Mouse (Mus musculus) embryonic facial prominence, embryonic 12.5 days (tissue): ENCODE measurements at regions not wholly inside any gene's neighbourhood (a gene's known extent, or its start where the extent isn't known, plus 50 kb on each side); places are given as distances from the start of the nearest gene placed in this dataset.

Experiments used
- ATAC-seq: fragments of 200-750 bp; cut with Nextera tagmentation; 2 replicates; pipeline ENCODE4 v1.8.0; 2017; ENCODE audit not compliant: insufficient number of reproducible peaks, insufficient read depth, low FRiP score, low TSS enrichment
- H3K27ac ChIP-seq: fragments of 300-500 bp; sonication (generic); 2 replicates; pipeline ENCODE4 v1.5.1; 2016; ENCODE audit warnings: mild to moderate bottlenecking
- H3K27me3 ChIP-seq: fragments of 300-500 bp; sonication (generic); 2 replicates; pipeline ENCODE4 v1.6.1; 2016; ENCODE audit warnings: mild to moderate bottlenecking, moderate library complexity
- H3K36me3 ChIP-seq: fragments of 300-500 bp; sonication (generic); 2 replicates; pipeline ENCODE4 v1.6.1; 2016; ENCODE audit warnings: mild to moderate bottlenecking
- H3K4me1 ChIP-seq: fragments of 300-500 bp; sonication (generic); 2 replicates; pipeline ENCODE4 v1.6.1; 2016
- H3K4me2 ChIP-seq: fragments of 300-500 bp; sonication (generic); replicated peaks from 2 replicates; pipeline ENCODE4 v1.6.1; 2016; ENCODE audit warnings: mild to moderate bottlenecking, moderate library complexity
- H3K4me3 ChIP-seq: fragments of 300-500 bp; sonication (generic); 2 replicates; pipeline ENCODE4 v1.5.1; 2016; ENCODE audit warnings: mild to moderate bottlenecking
- H3K9ac ChIP-seq: fragments of 300-500 bp; sonication (generic); 2 replicates; pipeline ENCODE4 v1.6.1; 2016; ENCODE audit warnings: mild to moderate bottlenecking, moderate library complexity
- H3K9me3 ChIP-seq: fragments of 300-500 bp; sonication (generic); 2 replicates; pipeline ENCODE4 v1.6.1; 2016; ENCODE audit warnings: mild to moderate bottlenecking, moderate library complexity
- WGBS: fragments of 180-500 bp; shearing (Covaris S2); methylation state at CpG from one replicate; pipeline ENCODE4 v1.1.7; 2016; 5-methylcytosine and 5-hydroxymethylcytosine counted together

DNA sequence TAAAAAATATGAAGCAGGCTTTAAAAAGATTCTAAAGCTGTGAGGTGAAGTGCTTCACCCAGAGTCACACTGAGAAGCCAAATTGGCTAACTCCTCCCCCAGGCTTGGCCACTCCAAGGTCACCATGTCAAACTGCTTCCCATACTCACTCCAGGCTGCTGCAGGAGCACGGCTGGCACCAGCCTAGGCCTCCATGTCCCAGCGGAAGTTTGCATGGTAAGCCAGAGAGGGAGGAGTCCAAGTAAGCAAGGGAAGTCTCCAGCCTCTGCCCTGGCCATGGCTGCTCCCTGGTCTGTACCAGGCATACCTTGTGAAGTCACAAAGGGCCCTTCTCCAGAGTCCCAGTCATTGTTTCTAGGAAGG, 105.8 kb upstream of the Stx18 start:
- Histone ChIP-seq H3K4me3 (no peak overlapping the region), H3K27ac (no peak overlapping the region), H3K9me3 (no peaks in the 10 kb centered on the region), H3K27me3 (0 out of 2 replicates have a peak, but pooled peaks cover 5% of the 10 kb centered on the region), H3K4me2 (no peak overlapping the region), H3K4me1 (no peaks in the 10 kb centered on the region), H3K36me3 (no peaks in the 10 kb centered on the region), H3K9ac (no peak overlapping the region)
- no peak for ATAC-seq
- WGBS: 54% methylated on average over 2 of the region's 2 CpGs

DNA sequence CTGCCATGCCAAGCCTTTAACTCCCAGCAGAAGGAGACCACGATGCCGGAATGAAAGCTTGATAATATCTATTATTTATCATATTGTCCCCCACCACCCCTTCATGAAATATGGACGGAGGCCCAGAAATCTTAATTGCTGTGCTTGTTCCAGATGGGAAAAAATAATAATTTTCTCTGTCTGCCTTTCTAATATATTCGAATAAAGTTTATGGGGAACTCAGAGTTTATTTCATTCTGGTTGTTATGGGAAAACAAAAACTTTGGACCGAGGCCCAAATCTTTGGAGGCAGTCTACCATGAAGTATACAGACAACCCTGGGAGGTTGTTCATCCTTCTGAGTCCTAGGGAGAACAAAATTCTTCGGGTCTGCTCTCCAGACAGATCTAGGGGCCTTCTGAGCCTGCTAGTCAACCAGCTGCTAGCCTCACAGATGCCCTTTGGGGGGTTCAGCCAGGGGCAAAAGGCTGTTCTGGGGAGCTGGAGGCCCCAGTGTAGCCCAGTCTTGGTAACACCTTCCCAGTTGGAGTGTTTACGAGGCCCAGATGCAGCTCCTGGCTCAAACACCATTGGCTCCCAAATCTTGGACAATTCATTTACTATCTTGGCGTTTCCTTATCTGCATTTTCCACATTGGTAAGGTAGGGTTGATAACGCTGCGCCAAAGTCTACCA, 106.3 kb upstream of the Stx18 start:
- Histone ChIP-seq H3K4me1 (no peaks in the 10 kb centered on the region), H3K9me3 (no peaks in the 10 kb centered on the region), H3K36me3 (no peaks in the 10 kb centered on the region), H3K9ac (no peak overlapping the region), H3K4me2 (no peak overlapping the region), H3K4me3 (no peak overlapping the region), H3K27me3 (0 out of 2 replicates have a peak, but pooled peaks cover 5% of the 10 kb centered on the region), H3K27ac (no peak overlapping the region)
- no peak for ATAC-seq
- WGBS: 85% methylated on average over 10 of the region's 10 CpGs

DNA sequence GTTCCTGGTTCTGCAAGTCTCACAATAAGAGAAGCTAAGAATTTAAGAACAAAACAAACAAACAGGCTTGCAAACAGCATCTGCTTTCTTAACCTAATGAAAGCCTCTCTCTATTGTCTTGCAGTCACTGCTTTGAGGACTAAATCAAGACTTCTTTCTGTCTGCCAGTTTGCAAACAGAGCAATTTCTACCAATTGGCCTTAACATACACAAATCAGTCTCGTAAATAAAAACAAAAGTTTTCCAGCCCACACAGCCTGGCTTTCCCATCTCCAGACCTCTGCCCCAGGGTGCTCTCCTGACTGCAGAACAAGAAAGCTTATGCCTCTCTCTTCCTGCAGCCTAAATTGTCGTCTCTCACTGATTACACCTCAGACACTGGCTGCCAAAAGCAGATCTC, 96.1 kb upstream of the Msx1 start:
- no peak overlapping the region for H3K4me2 ChIP-seq
- peaks cover 29% of the 10 kb centered on the region for H3K27me3 ChIP-seq
- 0 out of 2 replicates have a peak overlapping the region, but pooled peaks have one; percentile 67 for H3K27ac ChIP-seq
- no peaks in the 10 kb centered on the region for H3K9me3 ChIP-seq
- WGBS: 13% methylated on average over 2 of the region's 2 CpGs
- no peak overlapping the region for H3K4me3 ChIP-seq
- no peak overlapping the region for H3K9ac ChIP-seq
- H3K36me3 ChIP-seq: no peaks in the 10 kb centered on the region
- H3K4me1 ChIP-seq: peaks cover 31% of the 10 kb centered on the region
- no peak for ATAC-seq

DNA sequence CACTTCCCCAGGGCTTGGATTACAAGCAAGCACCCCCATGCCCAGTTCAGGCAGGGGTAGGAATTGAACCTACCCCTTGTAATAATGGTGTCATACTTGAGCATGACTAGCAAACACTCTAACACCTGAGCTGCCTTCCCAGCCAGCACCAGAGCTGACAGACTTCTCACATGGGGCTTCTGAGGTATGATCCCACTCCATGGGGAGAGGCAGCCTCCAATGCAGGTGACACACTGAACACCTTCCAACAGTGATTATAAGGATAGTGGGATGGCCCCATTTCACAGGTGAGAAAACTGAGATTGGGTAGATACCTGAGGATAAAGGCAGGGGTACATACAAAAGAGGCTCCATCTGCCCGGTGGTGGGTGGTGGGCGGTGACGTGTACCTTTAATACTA, 94.7 kb upstream of the Msx1 start:
- Histone ChIP-seq H3K9ac (no peak overlapping the region), H3K36me3 (no peaks in the 10 kb centered on the region), H3K27ac (no peak overlapping the region), H3K4me3 (no peak overlapping the region), H3K27me3 (peaks cover 34% of the 10 kb centered on the region), H3K4me2 (no peak overlapping the region), H3K4me1 (peaks cover 31% of the 10 kb centered on the region), H3K9me3 (no peaks in the 10 kb centered on the region)
- ATAC-seq: no peak; the same call in 1 of the 2 replicates
- WGBS: 62% methylated on average over 3 of the region's 3 CpGs

DNA sequence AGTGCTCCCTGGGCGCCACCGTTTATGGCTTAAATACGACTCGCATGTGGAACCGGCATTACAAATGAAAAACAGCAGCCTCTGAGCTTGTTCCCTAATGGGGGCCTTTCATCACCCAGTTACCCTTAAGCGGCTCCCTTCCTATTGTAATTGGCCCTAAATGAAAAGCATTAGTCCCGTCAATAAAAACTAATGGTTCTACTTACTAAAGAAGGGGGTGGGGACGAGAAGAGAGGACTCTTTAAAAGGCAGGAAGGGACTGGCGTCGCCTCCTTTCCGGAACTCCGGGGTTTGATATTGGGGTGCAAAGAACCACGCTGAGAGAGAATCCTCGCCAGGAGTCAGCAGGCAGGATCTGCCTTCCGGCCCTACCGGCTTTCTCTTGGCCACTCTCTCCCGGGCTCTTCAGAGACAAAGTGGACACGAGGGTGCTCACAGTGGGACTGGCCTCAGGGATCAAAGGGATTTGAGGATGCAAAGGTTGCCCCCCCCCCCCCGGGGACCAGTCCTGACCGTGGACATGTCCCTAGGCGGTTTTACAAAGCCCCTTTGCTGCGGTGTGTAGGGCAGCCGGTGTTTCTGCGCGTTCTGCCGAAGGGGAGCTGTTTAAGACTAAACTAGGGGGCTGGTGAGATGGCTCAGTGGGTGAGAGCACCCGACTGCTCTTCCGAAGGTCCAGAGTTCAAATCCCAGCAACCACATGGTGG, 93.8 kb upstream of the Msx1 start:
- H3K4me2 ChIP-seq: peak overlapping the region; percentile 43
- H3K27me3 ChIP-seq: peaks cover 34% of the 10 kb centered on the region
- WGBS: 3% methylated on average over 28 of the region's 28 CpGs
- H3K36me3 ChIP-seq: no peaks in the 10 kb centered on the region
- no peaks in the 10 kb centered on the region for H3K9me3 ChIP-seq
- H3K27ac ChIP-seq: peak overlapping the region; percentile 65; the same call in 1 of the 2 replicates
- H3K4me1 ChIP-seq: peaks cover 31% of the 10 kb centered on the region
- no peak overlapping the region for H3K9ac ChIP-seq
- ATAC-seq: 0 out of 2 replicates have a peak, but pooled peaks have one; percentile 12
- peak overlapping the region; percentile 10; the same call in 1 of the 2 replicates for H3K4me3 ChIP-seq

DNA sequence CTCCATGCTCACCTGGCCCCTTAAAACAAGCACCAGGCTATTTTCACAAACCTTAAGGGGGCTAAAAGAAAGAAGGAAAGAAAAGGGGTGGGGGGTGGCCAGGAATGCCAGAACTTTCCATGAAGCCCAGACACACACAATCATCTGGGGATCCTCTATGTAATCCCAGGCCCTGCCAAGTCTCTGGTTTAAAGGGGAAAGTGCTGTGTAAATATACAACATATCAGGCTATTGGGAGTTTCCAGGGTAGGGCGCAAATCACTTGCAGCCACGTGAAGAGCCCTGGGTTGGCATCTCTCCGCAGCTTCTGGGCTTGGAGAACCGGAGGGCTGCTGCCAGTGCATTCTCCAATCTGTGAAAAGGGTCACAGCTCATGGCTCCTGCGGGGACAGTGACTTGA, 92.8 kb upstream of the Msx1 start:
- WGBS: 10% methylated on average over 5 of the region's 5 CpGs
- Histone ChIP-seq H3K27me3 (peaks cover 34% of the 10 kb centered on the region), H3K9me3 (no peaks in the 10 kb centered on the region), H3K4me2 (peak overlapping the region; percentile 43; the same call in 1 of the 2 replicates), H3K36me3 (no peaks in the 10 kb centered on the region), H3K4me3 (no peak overlapping the region), H3K27ac (no peak overlapping the region), H3K9ac (no peak overlapping the region), H3K4me1 (peaks cover 31% of the 10 kb centered on the region)
- no peak for ATAC-seq

DNA sequence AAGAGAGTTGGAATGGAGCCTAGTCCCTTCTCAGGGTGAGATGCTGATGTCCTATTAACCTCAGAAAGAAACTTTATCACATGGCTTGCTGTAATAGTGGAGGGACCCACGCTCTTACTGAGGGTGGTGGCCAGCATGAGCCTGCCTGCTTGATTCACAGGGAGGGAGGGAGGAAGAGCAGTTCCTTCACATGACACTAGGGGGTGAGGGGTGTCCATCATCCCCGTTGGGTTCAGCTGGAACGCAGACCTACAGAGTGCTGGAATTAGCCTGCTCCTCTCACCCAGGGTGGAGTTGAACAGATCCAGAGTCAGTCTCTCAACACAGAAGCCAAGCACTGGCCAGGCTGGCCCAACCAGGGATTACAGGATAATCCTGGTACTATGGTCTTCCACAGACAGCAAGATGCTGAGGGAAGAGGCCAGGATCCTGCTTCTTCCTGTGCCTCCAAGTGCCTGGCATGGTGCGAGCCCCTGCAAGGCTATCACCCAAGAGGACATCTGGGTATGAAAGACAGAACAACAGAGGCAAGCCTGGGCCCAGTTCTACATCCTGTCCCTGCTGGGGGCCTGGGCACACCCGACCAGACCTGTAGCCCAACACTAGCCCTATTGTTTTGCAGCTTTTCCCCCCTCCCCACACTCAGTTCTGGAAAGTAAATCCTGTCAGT, 80.4 kb upstream of the Msx1 start:
- peaks cover 21% of the 10 kb centered on the region for H3K4me1 ChIP-seq
- H3K9ac ChIP-seq: no peak overlapping the region
- no peak overlapping the region for H3K27ac ChIP-seq
- peaks cover 6% of the 10 kb centered on the region for H3K9me3 ChIP-seq
- no peak for ATAC-seq
- H3K27me3 ChIP-seq: peaks cover 49% of the 10 kb centered on the region
- H3K4me2 ChIP-seq: no peak overlapping the region
- WGBS: 34% methylated on average over 5 of the region's 5 CpGs
- H3K4me3 ChIP-seq: no peak overlapping the region
- no peaks in the 10 kb centered on the region for H3K36me3 ChIP-seq

DNA sequence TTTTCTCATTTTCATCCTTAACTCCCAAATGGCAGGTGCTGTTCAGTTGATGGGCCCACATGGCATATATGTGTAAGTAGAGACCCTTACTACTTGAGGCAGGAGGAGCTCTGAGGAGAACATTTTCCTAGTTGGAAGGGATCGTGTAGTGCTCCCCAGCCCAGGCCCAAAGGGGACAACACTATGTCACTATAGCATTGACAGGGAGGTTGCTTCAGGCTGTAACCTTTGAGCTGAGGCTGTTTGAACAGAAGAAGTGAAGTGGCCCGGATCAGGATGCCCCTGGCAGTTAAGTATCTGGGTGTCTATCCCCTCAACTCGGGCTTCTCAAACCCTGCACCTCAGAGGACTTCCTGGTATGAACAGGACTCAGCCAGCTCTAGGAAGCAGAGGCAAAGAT, 79.5 kb upstream of the Msx1 start:
- Histone ChIP-seq H3K27me3 (peaks cover 58% of the 10 kb centered on the region), H3K4me2 (no peak overlapping the region), H3K36me3 (no peaks in the 10 kb centered on the region), H3K27ac (no peak overlapping the region), H3K4me1 (peaks cover 21% of the 10 kb centered on the region), H3K4me3 (no peak overlapping the region), H3K9ac (no peak overlapping the region), H3K9me3 (no peaks in the 10 kb centered on the region)
- 63% methylated on average over 3 of the region's 3 CpGs for WGBS
- no peak for ATAC-seq

DNA sequence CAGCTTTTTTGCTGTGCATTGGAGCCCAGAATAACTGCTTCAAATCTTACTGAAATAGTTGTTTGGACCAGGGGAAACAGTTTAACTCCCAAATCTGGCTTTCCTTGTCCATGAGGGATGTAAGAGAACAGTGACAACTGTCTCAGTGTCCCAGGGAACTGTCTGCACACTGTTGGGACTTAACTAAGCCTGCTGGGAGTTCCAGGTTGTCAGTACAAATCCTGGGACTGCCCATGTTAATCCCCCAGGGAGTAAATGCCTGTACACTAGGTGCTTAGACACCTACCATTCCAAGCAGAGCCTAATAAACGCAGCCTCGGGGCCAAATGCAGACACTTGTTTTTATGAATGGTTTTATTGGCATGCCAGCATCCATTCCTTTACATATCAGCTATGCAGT, 78.4 kb upstream of the Msx1 start:
- Histone ChIP-seq H3K9ac (no peak overlapping the region), H3K4me1 (peaks cover 28% of the 10 kb centered on the region), H3K9me3 (no peaks in the 10 kb centered on the region), H3K27ac (no peak overlapping the region; the same call in 1 of the 2 replicates), H3K4me3 (no peak overlapping the region), H3K36me3 (no peaks in the 10 kb centered on the region), H3K27me3 (peaks cover 67% of the 10 kb centered on the region), H3K4me2 (no peak overlapping the region)
- ATAC-seq: no peak
- WGBS: 49% methylated on average over 2 of the region's 2 CpGs

DNA sequence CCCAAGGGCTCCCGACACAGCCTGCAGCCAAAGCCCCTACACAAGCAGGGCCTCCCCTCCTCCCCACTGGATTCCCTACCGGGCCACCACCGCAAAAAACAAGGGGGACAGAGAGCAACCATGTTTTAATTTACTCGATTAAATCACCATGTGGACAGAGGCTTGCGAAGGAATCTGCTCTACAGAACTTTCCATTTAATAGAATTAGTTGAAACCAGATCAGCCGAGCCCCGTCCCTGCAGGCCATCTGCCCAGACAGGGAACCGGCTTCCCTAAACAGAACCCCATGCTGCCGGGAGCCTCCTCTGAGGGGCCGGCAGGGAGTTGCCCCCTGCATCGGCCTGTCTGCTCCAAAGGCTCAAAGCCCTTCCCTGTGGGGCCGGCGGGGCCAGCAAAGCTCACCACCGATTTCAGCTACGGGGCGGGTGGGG, 77.5 kb upstream of the Msx1 start:
- peak overlapping the region; percentile 50 for H3K4me2 ChIP-seq
- peak overlapping the region; percentile 13; the same call in 1 of the 2 replicates for H3K4me3 ChIP-seq
- H3K27ac ChIP-seq: peak overlapping the region; percentile 80
- H3K36me3 ChIP-seq: no peaks in the 10 kb centered on the region
- peaks cover 73% of the 10 kb centered on the region for H3K27me3 ChIP-seq
- H3K4me1 ChIP-seq: peaks cover 32% of the 10 kb centered on the region
- H3K9ac ChIP-seq: no peak overlapping the region
- WGBS: under 1% methylated on average over 16 of the region's 16 CpGs
- ATAC-seq: peak; percentile 38; the same call in 1 of the 2 replicates
- H3K9me3 ChIP-seq: no peaks in the 10 kb centered on the region

DNA sequence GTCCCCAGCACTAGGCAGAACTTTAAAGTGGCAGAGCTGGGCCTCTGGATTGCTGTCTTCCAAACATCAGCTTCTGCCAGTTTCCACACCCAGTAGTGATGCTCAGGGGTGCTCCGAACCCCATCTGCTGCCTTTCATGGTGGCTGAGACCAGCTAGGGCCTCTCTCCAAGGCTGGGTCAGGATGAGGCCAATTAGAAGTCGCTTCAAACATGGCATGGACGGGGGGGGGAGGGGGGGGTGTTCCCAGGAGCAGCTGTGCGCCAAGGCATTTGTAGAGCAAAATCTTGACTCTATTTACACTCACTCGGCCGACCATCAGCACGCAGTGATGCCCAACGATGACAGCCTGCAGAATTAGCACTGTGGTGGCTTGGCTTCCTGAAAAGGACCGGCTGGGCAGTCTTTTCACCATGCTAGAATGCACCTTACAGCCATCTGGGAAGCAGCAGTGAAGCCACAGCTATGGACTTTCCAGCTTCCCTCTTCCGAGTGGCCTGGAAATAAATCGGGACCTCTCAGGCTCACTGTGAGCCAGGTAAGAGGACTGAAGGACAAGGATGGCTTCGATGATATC, 73.7 kb upstream of the Msx1 start:
- 47% methylated on average over 12 of the region's 12 CpGs for WGBS
- Histone ChIP-seq H3K27ac (no peak overlapping the region), H3K4me1 (peaks cover 64% of the 10 kb centered on the region), H3K36me3 (no peaks in the 10 kb centered on the region), H3K9ac (no peak overlapping the region), H3K4me3 (no peak overlapping the region), H3K9me3 (no peaks in the 10 kb centered on the region), H3K4me2 (no peak overlapping the region), H3K27me3 (peaks cover 72% of the 10 kb centered on the region)
- no peak for ATAC-seq
